Mouse (Mus musculus): ENCODE data around the gene Atp13a3.
"Not testable (repeated sequence)": the region's sequence is repeated elsewhere in the genome, so short reads cannot be mapped to it uniquely, and the experiment has no call there.

Atp13a3 gene

GRCm38 (mm10) chr16:30410914-30411313, 5.1 kb upstream of the Atp13a3 start:
- no peak for DNase-seq

- peak; percentile 59 to 65 for DNase-seq
Observed at GRCm38 (mm10) chr16:30407513-30407912, 1.7 kb upstream of the Atp13a3 start.

DNA sequence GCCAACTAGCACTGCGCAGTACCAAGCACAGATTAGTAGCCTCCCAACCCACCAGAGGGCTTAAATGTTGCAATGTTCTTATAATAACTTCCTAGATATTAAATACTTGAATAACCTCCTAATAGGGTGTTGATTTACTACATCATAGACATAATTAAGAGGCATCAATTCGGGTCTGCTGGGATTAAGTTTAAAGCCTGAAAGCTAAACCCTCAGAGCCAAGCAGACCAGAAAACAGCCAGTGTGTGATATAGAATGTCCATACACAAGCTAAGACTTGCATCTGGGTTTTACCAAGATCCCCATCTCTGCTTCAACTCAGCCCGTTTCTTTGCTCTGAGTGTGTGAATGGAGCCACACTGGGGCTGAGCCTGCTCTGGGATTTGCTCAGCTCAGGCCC, 2.2 kb downstream of the Atp13a3 start:
- DNase-seq, result no peak

DNA sequence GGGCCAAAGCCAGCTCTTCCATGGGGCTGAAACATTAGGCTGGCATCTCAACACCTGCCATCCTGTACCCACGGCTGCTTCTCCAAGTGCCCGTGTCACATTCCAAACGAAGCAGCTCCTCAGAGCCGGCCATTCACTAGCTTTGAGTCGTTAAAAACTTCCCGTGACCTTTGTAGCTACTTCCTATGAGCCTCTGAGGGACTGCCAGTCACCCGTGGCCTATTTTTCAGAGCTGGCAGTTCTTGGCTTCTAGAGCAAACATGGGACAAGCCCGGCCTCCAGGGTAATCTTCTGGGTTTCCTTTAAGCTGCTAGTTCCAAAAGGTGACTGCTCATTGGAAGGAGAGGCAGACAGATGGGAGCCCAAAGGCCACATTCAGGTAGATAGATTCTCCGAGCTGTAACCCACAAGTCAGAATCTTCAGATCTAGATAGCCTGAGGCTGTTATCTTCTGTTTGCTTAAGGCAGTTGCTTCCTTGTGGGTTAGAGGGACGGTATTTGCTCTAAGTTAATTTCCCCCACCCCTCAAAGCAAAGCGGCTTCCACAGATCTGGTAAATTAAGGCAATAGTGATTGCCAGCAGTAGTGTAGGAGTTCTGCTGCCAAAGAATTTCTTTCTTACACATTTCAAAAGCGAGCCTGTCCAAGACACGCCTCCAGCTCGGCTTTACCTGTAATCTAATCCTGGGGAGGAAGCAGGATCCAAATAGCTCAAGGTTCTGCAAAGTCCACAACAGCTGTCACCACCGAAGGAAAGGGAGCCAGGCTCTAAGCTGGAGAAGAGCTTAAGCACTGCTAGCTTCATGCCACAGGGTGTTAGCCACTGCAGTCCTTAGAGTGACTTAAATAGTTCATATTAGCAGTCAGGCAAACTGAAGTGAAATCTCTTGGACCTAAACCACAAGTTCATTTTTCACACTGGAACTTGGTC, 8.4 kb downstream of the Atp13a3 start:
- DNase-seq, result peak; percentile 64 to 80

GRCm38 (mm10) chr16:30395136-30395535, 10.6 kb downstream of the Atp13a3 start:
- DNase-seq, result no peak

- peak; percentile 36 to 53 for DNase-seq
Observed at GRCm38 (mm10) chr16:30390650-30391340, 15.0 kb downstream of the Atp13a3 start.

GRCm38 (mm10) chr16:30389831-30390649, 15.7 kb downstream of the Atp13a3 start:
- DNase-seq, result peak in 1 of 2 experiments; percentile 14

GRCm38 (mm10) chr16:30389210-30389684, 16.5 kb downstream of the Atp13a3 start:
- peak; percentile 5 to 56 for DNase-seq

GRCm38 (mm10) chr16:30388522-30389209, 17.1 kb downstream of the Atp13a3 start:
- peak; percentile 90 to 95 for DNase-seq

- peak; percentile 33 to 60 for DNase-seq
Observed at GRCm38 (mm10) chr16:30387871-30388460, 17.8 kb downstream of the Atp13a3 start.

GRCm38 (mm10) chr16:30386911-30387439, 18.8 kb downstream of the Atp13a3 start:
- no peak for DNase-seq

GRCm38 (mm10) chr16:30385531-30385930, 20.2 kb downstream of the Atp13a3 start:
- DNase-seq, result no peak

DNA sequence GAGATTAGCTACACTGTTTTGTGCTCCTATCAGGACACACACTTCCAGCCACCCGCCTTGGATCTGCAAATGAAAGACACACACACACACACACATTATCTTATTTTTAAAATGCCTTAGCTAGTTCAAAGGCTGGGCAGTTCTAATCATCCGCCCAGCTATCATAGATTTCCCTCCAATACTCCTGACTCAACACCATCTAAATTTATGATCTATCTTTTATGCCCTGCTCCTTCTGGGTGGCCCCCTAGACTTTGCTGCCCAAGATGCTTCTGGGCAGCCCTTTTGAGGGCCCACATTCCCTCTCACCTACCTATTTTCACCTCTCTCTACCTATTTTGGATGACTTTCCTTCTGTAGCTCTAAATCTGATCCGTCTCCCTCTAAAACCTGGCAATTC, 29.5 kb downstream of the Atp13a3 start:
- no peak for DNase-seq

DNA sequence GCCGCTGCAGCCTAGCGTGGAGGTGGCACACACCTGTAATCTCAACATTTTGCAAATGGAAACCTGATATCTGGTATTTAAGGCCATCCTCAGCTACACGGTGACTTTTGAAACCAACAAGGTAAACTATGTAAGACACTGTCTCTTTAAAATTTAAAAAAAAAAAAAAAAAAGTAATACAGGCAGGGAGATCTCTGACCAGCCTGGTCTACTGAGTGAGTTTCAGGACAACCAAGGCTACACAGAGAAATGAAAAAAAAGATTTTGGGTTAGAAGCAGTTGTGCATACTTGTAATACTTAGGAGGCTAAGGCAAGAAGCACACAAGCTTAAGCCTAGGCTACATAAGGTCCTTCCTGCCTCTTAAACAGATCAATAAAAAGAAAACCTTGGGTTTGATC, 30.8 kb downstream of the Atp13a3 start:
- no peak for DNase-seq

GRCm38 (mm10) chr16:30374266-30374665, 31.5 kb downstream of the Atp13a3 start:
- peak; percentile 68 to 72 for DNase-seq

DNA sequence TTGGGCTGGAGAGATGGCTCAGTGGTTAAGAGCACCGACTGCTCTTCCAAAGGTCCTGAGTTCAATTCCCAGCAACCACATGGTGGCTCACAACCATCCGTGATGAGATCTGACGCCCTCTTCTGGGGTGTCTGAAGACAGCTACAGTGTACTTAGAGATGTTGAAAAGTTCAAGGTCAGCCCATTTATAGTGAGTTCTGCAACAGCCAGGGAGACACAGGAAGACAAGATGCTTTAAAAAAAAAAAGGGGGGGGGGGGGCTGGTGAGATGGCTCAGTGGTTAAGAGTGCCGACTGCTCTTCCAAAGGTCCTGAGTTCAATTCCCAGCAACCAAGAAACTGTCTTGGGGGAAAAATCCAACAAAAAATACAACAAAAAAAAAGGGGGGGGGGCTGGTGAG, 32.5 kb downstream of the Atp13a3 start:
- DNase-seq, result not testable (repeated sequence)

GRCm38 (mm10) chr16:30367395-30367794, 38.4 kb downstream of the Atp13a3 start:
- no peak for DNase-seq

GRCm38 (mm10) chr16:30364604-30365003, 41.2 kb downstream of the Atp13a3 start:
- no peak for DNase-seq

- no peak for DNase-seq
Observed at GRCm38 (mm10) chr16:30362528-30362927, 43.2 kb downstream of the Atp13a3 start.

GRCm38 (mm10) chr16:30353489-30353888, 52.3 kb downstream of the Atp13a3 start:
- DNase-seq, result not testable (repeated sequence)

- DNase-seq, result no peak
Observed at GRCm38 (mm10) chr16:30314236-30314635, 91.5 kb downstream of the Atp13a3 start.

Measured in kidney, postnatal 36 days (tissue).